Comparison of ENCODE assay signal across 8 mouse cellular contexts in genomic region chr9:44483510-44484044, GRCm38 (mm10). TPM values are rescaled to one million over a fixed set of nuclear protein-coding genes. Genes with fewer than 3 reads are reported as not detected.
DNase-seq lines count a peak whose midpoint lies in the region; ATAC-seq lines count a peak whose summit lies in the region.

No protein-coding gene starts in this region.

- peak; percentile 23; the same call in 1 of the 2 replicates for ATAC-seq in forebrain, embryonic 13.5 days
- no peak; the same call in none of the 2 replicates for ATAC-seq in hindbrain, embryonic 12.5 days (ENCODE audit: low FRiP score)
- no peak for ATAC-seq in limb, embryonic 11.5 days (ENCODE audit: insufficient number of reproducible peaks, low FRiP score, low TSS enrichment, low read depth)
- peak; percentile 30 for ATAC-seq in midbrain, embryonic 13.5 days

- peak overlapping the region; percentile 99 for H3K4me2 ChIP-seq in forebrain, embryonic 13.5 days
- peak overlapping the region; percentile 95 for H3K4me2 ChIP-seq in hindbrain, embryonic 12.5 days (replicated peaks)
- peak overlapping the region; percentile 81 for H3K4me2 ChIP-seq in limb, embryonic 11.5 days (ENCODE audit: low read depth, severe bottlenecking)
- H3K4me2 ChIP-seq in midbrain, embryonic 13.5 days (replicated peaks), result peak overlapping the region; percentile 99

- no peaks in the 10 kb centered on the region for H3K9me3 ChIP-seq in forebrain, embryonic 13.5 days (replicated peaks)
- no peaks in the 10 kb centered on the region for H3K9me3 ChIP-seq in hindbrain, embryonic 12.5 days (replicated peaks)
- no peaks in the 10 kb centered on the region for H3K9me3 ChIP-seq in limb, embryonic 11.5 days (ENCODE audit: control insufficient read depth, low read length)
- no peaks in the 10 kb centered on the region for H3K9me3 ChIP-seq in midbrain, embryonic 13.5 days

- 2% methylated on average over 12 of the region's 12 CpGs for WGBS in forebrain, embryonic 13.5 days
- WGBS in hindbrain, embryonic 12.5 days, result under 1% methylated on average over 12 of the region's 12 CpGs
- WGBS in limb, embryonic 11.5 days, result under 1% methylated on average over 12 of the region's 12 CpGs
- WGBS in midbrain, embryonic 13.5 days, result under 1% methylated on average over 12 of the region's 12 CpGs

- DNase-seq in layer of hippocampus, postnatal 10 days (ENCODE audit: low spot score in 2 of 2), result peak; percentile 60 to 77
- no peak for DNase-seq in layer of hippocampus, adult 9-11 months
- DNase-seq in adrenal gland, postnatal 25 days, result peak; percentile 68
- DNase-seq in limb, embryonic 11.5 days (ENCODE audit: low spot score), result peak; percentile 78
- DNase-seq in thymus, postnatal 14 days, result peak; percentile 70

- no peaks in the 10 kb centered on the region for H3K36me3 ChIP-seq in forebrain, embryonic 13.5 days (ENCODE audit: poor library complexity, severe bottlenecking)
- no peaks in the 10 kb centered on the region for H3K36me3 ChIP-seq in hindbrain, embryonic 12.5 days
- no peaks in the 10 kb centered on the region for H3K36me3 ChIP-seq in limb, embryonic 11.5 days (ENCODE audit: control insufficient read depth, insufficient read depth, low read length)
- H3K36me3 ChIP-seq in midbrain, embryonic 13.5 days, result no peaks in the 10 kb centered on the region

- peak overlapping the region; percentile 99 for H3K4me3 ChIP-seq in forebrain, embryonic 13.5 days
- peak overlapping the region; percentile 95 for H3K4me3 ChIP-seq in hindbrain, embryonic 12.5 days
- peak overlapping the region; percentile 97 for H3K4me3 ChIP-seq in limb, embryonic 11.5 days (ENCODE audit: low read depth, low read length)
- peak overlapping the region; percentile 98 for H3K4me3 ChIP-seq in midbrain, embryonic 13.5 days (replicated peaks)

- H3K4me1 ChIP-seq in forebrain, embryonic 13.5 days, result peaks cover 70% of the 10 kb centered on the region
- peaks cover 63% of the 10 kb centered on the region for H3K4me1 ChIP-seq in hindbrain, embryonic 12.5 days
- H3K4me1 ChIP-seq in limb, embryonic 11.5 days (ENCODE audit: control insufficient read depth, insufficient read depth, low read length), result peaks cover 58% of the 10 kb centered on the region
- peaks cover 70% of the 10 kb centered on the region for H3K4me1 ChIP-seq in midbrain, embryonic 13.5 days (replicated peaks)

- H3K9ac ChIP-seq in forebrain, embryonic 13.5 days, result peak overlapping the region; percentile 99
- peak overlapping the region; percentile 99 for H3K9ac ChIP-seq in hindbrain, embryonic 12.5 days
- peak overlapping the region; percentile 92 for H3K9ac ChIP-seq in limb, embryonic 11.5 days (ENCODE audit: low read length)
- H3K9ac ChIP-seq in midbrain, embryonic 13.5 days (replicated peaks), result peak overlapping the region; percentile 98

- peak overlapping the region; percentile 99 for H3K27ac ChIP-seq in forebrain, embryonic 13.5 days
- H3K27ac ChIP-seq in hindbrain, embryonic 12.5 days, result peak overlapping the region; percentile 98
- H3K27ac ChIP-seq in limb, embryonic 11.5 days (replicated peaks; ENCODE audit: low read depth, low read length), result peak overlapping the region; percentile 94
- H3K27ac ChIP-seq in midbrain, embryonic 13.5 days, result peak overlapping the region; percentile 98

- no peaks in the 10 kb centered on the region for H3K27me3 ChIP-seq in forebrain, embryonic 13.5 days
- H3K27me3 ChIP-seq in hindbrain, embryonic 12.5 days, result no peaks in the 10 kb centered on the region
- H3K27me3 ChIP-seq in limb, embryonic 11.5 days (ENCODE audit: control insufficient read depth, insufficient read depth, low read length), result no peaks in the 10 kb centered on the region
- H3K27me3 ChIP-seq in midbrain, embryonic 13.5 days, result no peaks in the 10 kb centered on the region

RNA-seq across cellular contexts. Expression of gene Bcl9l, which starts 1.0 kb away (rescaled TPM):
- total RNA-seq in layer of hippocampus, postnatal 10 days (2021), result 10 to 100 TPM; 91.2 to 97.7 TPM
- total RNA-seq in adrenal gland, postnatal 25 days (2021), result 56.0 and 82.0 TPM in 2 replicates
- 8.6 and 9.1 TPM in 2 replicates for polyA plus RNA-seq in forebrain, embryonic 13.5 days (2015; fragmentation: Nextera tagmentation; extraction: Ambion mirVana)
- polyA plus RNA-seq in hindbrain, embryonic 12.5 days (2016; fragmentation: Nextera tagmentation; extraction: Ambion mirVana), result 12.3 and 15.5 TPM in 2 replicates
- 11.6 and 12.3 TPM in 2 replicates for polyA plus RNA-seq in limb, embryonic 11.5 days (2014; fragmentation: Nextera tagmentation; extraction: Ambion mirVana)
- 8.0 and 9.2 TPM in 2 replicates for polyA plus RNA-seq in midbrain, embryonic 13.5 days (2015; fragmentation: Nextera tagmentation; extraction: Ambion mirVana)

RNA-seq across cellular contexts. Expression of gene Upk2, which starts 28.8 kb away (rescaled TPM):
- total RNA-seq in layer of hippocampus, postnatal 10 days (2021), result not detected
- total RNA-seq in adrenal gland, postnatal 25 days (2021), result not detected in 2 replicates
- polyA plus RNA-seq in forebrain, embryonic 13.5 days (2015; fragmentation: Nextera tagmentation; extraction: Ambion mirVana), result not detected in 2 replicates
- polyA plus RNA-seq in hindbrain, embryonic 12.5 days (2016; fragmentation: Nextera tagmentation; extraction: Ambion mirVana), result not detected in 2 replicates
- 0.59 and 0.99 TPM in 2 replicates for polyA plus RNA-seq in limb, embryonic 11.5 days (2014; fragmentation: Nextera tagmentation; extraction: Ambion mirVana)
- not detected in 2 replicates for polyA plus RNA-seq in midbrain, embryonic 13.5 days (2015; fragmentation: Nextera tagmentation; extraction: Ambion mirVana)

RNA-seq across cellular contexts. Expression of gene Foxr1, which starts 42.6 kb away (rescaled TPM):
- not detected for total RNA-seq in layer of hippocampus, postnatal 10 days (2021)
- not detected in 2 replicates for total RNA-seq in adrenal gland, postnatal 25 days (2021)
- not detected in 2 replicates for polyA plus RNA-seq in forebrain, embryonic 13.5 days (2015; fragmentation: Nextera tagmentation; extraction: Ambion mirVana)
- polyA plus RNA-seq in hindbrain, embryonic 12.5 days (2016; fragmentation: Nextera tagmentation; extraction: Ambion mirVana), result not detected in 2 replicates
- not detected in 2 replicates for polyA plus RNA-seq in limb, embryonic 11.5 days (2014; fragmentation: Nextera tagmentation; extraction: Ambion mirVana)
- not detected in 2 replicates for polyA plus RNA-seq in midbrain, embryonic 13.5 days (2015; fragmentation: Nextera tagmentation; extraction: Ambion mirVana)

Comparison
In these comparisons a context has a peak if more than half of its experiments do, and no peak if none do; other contexts are left out.
1. ATAC-seq: peak in forebrain, embryonic 13.5 days (single experiment) and midbrain, embryonic 13.5 days (single experiment); none in hindbrain, embryonic 12.5 days (single experiment) and limb, embryonic 11.5 days (single experiment).
2. Peak in every context shown above with its lines, with median percentiles within 50 percentile points of each other: H3K27ac ChIP-seq, H3K4me2 ChIP-seq, H3K4me3 ChIP-seq and H3K9ac ChIP-seq.